Mouse (Mus musculus) ES-Bruce4 (cell line): ENCODE measurements around the gene Il13ra2. TPM values are rescaled to one million over a fixed set of nuclear protein-coding genes. Genes with fewer than 3 reads are reported as not detected.
"Not testable (repeated sequence)": the region's sequence is repeated elsewhere in the genome, so short reads cannot be mapped to it uniquely, and the experiment has no call there.

Experiments
- H3K27ac ChIP-seq: 2 replicates; pipeline ENCODE4 v1.5.1; 2012; ENCODE audit warnings: low read length, inconsistent platforms; ENCODE audit not compliant: insufficient read depth
- H3K27me3 ChIP-seq: 2 replicates; pipeline ENCODE4 v1.6.1; 2012; ENCODE audit warnings: mild to moderate bottlenecking, low read length, inconsistent platforms; ENCODE audit not compliant: control insufficient read depth, poor library complexity, insufficient read depth, severe bottlenecking
- H3K36me3 ChIP-seq: 2 replicates; pipeline ENCODE4 v1.6.1; 2012; ENCODE audit warnings: inconsistent platforms, mild to moderate bottlenecking, low read length, moderate library complexity; ENCODE audit not compliant: control insufficient read depth, poor library complexity, insufficient read depth, severe bottlenecking
- H3K4me1 ChIP-seq: one replicate; pipeline ENCODE4 v1.8.1; 2011; ENCODE audit warnings: low read length; ENCODE audit not compliant: control insufficient read depth, insufficient read depth
- H3K4me3 ChIP-seq: 2 replicates; pipeline ENCODE4 v1.5.1; 2011; ENCODE audit warnings: low read depth, mild to moderate bottlenecking, low read length
- H3K9ac ChIP-seq: 2 replicates; pipeline ENCODE4 v1.6.1; 2012; ENCODE audit warnings: low read depth, mild to moderate bottlenecking, inconsistent platforms; ENCODE audit not compliant: poor library complexity, severe bottlenecking
- H3K9me3 ChIP-seq: replicated peaks from 2 replicates; pipeline ENCODE4 v1.6.1; 2012; ENCODE audit warnings: mild to moderate bottlenecking, low read length, inconsistent platforms; ENCODE audit not compliant: control insufficient read depth, poor library complexity, insufficient read depth, severe bottlenecking
- CTCF ChIP-seq: IDR thresholded peaks from one replicate; pipeline ENCODE4 v1.8.1; 2011; ENCODE audit warnings: low read depth, low read length
- EP300 ChIP-seq: IDR thresholded peaks from 2 replicates; pipeline ENCODE4 v1.6.1; 2011; ENCODE audit warnings: low read depth, low read length; ENCODE audit not compliant: insufficient read depth
- POLR2A ChIP-seq: IDR thresholded peaks from one replicate; pipeline ENCODE4 v1.8.1; 2011; ENCODE audit warnings: low read length; ENCODE audit not compliant: insufficient read depth
- polyA plus RNA-seq: library from polyadenylated mRNA; stranded (reverse); fragments of >200 nt; gene quantifications from 2 replicates; pipeline ENCODE4 v1.2.4, GENCODE M21; 2011; ENCODE audit warnings: low read depth; ENCODE audit not compliant: missing spikeins, insufficient read depth, insufficient read length

The Il13ra2 gene
- polyA plus RNA-seq: not detected in 2 replicates

DNA sequence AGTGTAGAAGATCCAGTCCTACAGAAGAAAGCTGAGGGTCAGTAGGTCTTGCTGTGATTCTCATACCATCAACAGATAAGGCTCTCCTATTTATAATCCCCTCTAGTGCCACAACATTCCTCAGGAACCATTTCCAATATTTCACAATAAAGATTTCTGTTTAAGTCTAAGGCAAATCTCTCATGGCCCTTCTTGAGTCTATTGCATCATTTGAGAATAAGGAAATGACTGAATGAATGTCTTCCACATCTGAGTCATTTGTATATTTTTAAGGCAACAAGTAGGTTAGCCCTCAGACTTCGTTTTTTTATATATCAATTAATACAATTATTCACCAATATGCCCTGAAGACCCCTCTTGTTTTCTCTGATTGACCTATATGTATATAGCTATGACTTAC lies at the start of gene Il13ra2:
Gene Il13ra2, minus strand, starts transcription at position 64 of the 400 bp plus-strand sequence.
- TF ChIP-seq POLR2A (no peak), EP300 (no peak), CTCF (no peak)
- Histone ChIP-seq H3K27me3 (no peaks in the 10 kb centered on the region), H3K9me3 (no peaks in the 10 kb centered on the region), H3K27ac (no peak within 1 kb of the TSS), H3K36me3 (no peaks in the 10 kb centered on the region), H3K4me3 (no peak within 1 kb of the TSS), H3K9ac (no peak within 1 kb of the TSS), H3K4me1 (no peaks in the 10 kb centered on the region)

DNA sequence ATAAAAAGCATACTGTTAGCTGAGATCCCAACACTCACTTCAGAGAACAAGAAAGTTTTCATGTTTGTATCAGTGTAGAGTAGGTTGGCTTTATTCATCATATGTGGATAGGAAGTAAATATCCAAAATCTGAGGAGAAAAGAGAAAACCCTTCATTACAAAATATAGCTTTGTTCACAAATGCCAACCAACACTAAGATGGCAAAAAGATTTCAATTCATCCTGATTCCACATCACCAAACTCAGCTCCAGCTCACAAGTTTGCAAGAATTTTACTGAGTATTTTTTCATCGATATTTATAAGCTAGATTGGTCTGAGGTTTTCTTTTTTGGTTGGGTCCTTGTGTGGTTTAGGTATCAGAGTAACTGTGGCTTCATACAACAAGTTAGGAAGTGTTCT lies 24.6 kb upstream of the Il13ra2 start, which contains the start of gene Vmn1r239-ps:
Gene Vmn1r239-ps, minus strand, starts transcription at position 101 of the 400 bp plus-strand sequence.
- H3K27me3 ChIP-seq, H3K4me3 ChIP-seq, H3K36me3 ChIP-seq, H3K4me1 ChIP-seq, H3K9me3 ChIP-seq, H3K9ac ChIP-seq, H3K27ac ChIP-seq: not testable (repeated sequence)

DNA sequence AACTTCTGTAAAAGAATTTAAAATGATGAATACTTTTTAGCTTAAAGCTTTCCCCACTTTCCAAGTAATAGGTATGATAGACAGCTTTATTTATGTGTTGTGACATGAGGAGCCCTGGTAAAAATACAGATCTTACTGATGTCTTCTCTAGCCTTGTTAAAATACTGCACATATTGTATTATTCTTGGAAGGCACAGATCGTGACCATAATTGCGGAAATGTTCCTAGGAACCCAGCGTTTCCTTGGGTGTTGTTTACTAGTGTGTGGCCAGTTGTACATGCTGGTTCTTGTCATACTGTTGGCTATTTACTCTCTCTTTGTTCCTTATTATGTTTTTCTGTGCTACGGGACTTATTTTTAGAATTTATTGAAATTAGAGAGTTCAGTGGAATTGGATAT lies 14.4 kb upstream of the Il13ra2 start:
- no peaks in the 10 kb centered on the region for H3K9me3 ChIP-seq
- no peak for TF ChIP-seq CTCF
- no peak for TF ChIP-seq POLR2A
- no peak for TF ChIP-seq EP300
- no peaks in the 10 kb centered on the region for H3K27me3 ChIP-seq
- no peak overlapping the region for H3K4me3 ChIP-seq
- H3K4me1 ChIP-seq: no peaks in the 10 kb centered on the region
- H3K9ac ChIP-seq: no peak overlapping the region
- no peak overlapping the region for H3K27ac ChIP-seq
- H3K36me3 ChIP-seq: no peaks in the 10 kb centered on the region

DNA sequence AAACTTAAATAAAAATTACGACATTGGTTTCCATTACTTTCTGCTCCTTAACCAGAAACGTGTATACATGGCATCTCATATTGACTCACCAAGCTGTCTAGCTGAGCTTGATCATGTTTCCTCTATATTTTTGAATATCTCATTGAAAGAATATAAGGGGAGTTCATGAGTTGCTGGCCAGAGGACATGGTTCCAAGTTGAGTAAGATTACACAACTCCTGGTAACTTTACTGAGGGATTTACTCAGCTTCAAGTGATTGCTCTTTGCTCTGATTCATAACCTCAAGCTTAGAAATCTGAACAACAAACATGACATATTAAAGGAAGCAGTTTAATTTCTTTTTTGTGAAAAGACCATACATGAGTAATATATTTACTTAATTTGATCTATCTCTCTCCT lies 6.4 kb upstream of the Il13ra2 start:
- H3K9me3 ChIP-seq: no peaks in the 10 kb centered on the region

DNA sequence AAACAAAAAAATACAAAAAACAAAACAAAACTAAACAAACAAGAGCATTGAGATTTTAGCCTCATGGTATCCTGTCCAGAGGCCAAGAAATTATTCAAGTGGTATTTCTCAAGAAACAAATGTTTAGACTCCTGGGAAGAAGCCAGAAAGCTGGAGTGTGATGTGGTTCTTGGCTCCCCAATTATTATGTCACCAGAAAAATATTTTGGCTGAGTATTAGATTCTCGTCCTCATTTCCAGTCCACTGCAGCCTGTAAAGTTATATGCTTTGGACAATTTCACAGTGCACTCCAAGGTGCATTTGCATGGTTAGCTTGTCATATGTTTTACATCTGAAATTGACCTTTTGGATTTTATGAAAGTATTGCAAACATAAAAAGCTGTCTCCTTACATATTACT lies 761 bp upstream of the Il13ra2 start:
- H3K36me3 ChIP-seq: no peaks in the 10 kb centered on the region
- no peaks in the 10 kb centered on the region for H3K9me3 ChIP-seq
- no peaks in the 10 kb centered on the region for H3K27me3 ChIP-seq
- TF ChIP-seq CTCF (no peak), POLR2A (no peak), EP300 (no peak)
- H3K27ac ChIP-seq: no peak overlapping the region
- H3K4me3 ChIP-seq: no peak overlapping the region
- no peaks in the 10 kb centered on the region for H3K4me1 ChIP-seq
- no peak overlapping the region for H3K9ac ChIP-seq

More for the DNA sequence above, 6.4 kb upstream of the Il13ra2 start:
- Histone ChIP-seq H3K36me3 (no peaks in the 10 kb centered on the region), H3K9ac (no peak overlapping the region), H3K27ac (no peak overlapping the region), H3K4me3 (no peak overlapping the region), H3K27me3 (no peaks in the 10 kb centered on the region), H3K4me1 (no peaks in the 10 kb centered on the region)
- TF ChIP-seq POLR2A (no peak), EP300 (no peak), CTCF (no peak)

DNA sequence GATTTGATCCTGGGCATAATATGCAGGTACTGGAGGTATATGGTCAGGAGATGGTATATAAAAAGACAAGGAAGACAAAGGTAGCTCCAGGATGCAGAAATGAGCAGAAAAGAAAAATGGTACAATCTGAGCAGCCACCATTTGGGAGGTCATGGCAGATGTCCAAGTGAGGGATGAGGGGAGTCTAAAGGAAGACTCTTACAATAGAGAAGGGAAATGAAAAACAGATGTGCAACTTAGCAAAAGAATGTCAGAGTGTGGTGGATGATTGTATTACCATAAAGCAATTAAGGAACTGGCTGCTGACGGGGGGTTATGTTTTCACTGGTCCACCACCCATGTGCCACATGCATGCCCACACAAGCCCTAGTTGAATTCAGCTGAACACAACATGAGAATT lies 35.5 kb downstream of the Il13ra2 start:
- Histone ChIP-seq H3K4me1 (no peaks in the 10 kb centered on the region), H3K27me3 (no peaks in the 10 kb centered on the region), H3K9ac (no peak overlapping the region), H3K27ac (no peak overlapping the region), H3K4me3 (no peak overlapping the region), H3K36me3 (no peaks in the 10 kb centered on the region), H3K9me3 (no peaks in the 10 kb centered on the region)
- no peak for TF ChIP-seq EP300

DNA sequence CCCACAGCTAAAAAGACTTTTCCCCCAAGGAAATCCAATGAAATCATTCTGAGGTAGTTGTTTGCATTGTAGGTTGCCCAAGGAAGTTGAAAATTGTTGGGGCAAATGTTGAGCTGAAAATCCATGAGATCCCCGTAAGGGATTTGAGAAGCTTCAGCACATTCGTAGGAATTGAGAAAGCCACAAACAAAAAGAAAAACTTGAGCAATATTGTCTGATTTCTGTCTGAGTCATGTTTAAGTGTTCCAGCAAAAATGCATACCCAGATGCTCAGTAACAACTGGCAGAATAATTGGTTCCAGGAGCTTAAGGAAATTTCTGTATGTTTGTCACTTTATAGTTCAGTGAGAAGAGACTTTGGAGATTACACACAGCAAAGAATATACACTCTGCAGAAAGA lies 79.8 kb downstream of the Il13ra2 start:
- Histone ChIP-seq H3K36me3 (no peaks in the 10 kb centered on the region), H3K27ac (no peak overlapping the region), H3K27me3 (no peaks in the 10 kb centered on the region), H3K9ac (no peak overlapping the region), H3K4me1 (no peaks in the 10 kb centered on the region), H3K9me3 (no peaks in the 10 kb centered on the region), H3K4me3 (no peak overlapping the region)
- TF ChIP-seq CTCF: no peak
- no peak for TF ChIP-seq EP300
- no peak for TF ChIP-seq POLR2A

Other genes with a start within 250 kb of the Il13ra2 start
- not detected in 2 replicates for gene Vmn1r239-ps, start 24.5 kb upstream of the Il13ra2 start, polyA plus RNA-seq
- 15.9 and 16.5 TPM in 2 replicates for gene Lrch2, start 124.9 kb upstream of the Il13ra2 start, polyA plus RNA-seq